Mouse (Mus musculus) stomach, embryonic 15.5 days (tissue): Measurements from ENCODE around the gene Jmjd8. TPM values are rescaled to one million over a fixed set of nuclear protein-coding genes. Genes with fewer than 3 reads are reported as not detected.
A peak's percentile ranks its signal among the peaks of the same experiment; 100 is the strongest.

Experiments
- ATAC-seq: fragments of 200-750 bp; cut with Nextera tagmentation; 2 replicates; pipeline ENCODE4 v1.8.0; 2017; ENCODE audit warnings: low read depth, moderate number of reproducible peaks, moderate TSS enrichment; ENCODE audit not compliant: insufficient read depth, low FRiP score
- H3K27ac ChIP-seq: fragments of 300-500 bp; sonication (generic); 2 replicates; pipeline ENCODE4 v1.5.1; 2015; ENCODE audit warnings: mild to moderate bottlenecking, inconsistent platforms
- H3K27me3 ChIP-seq: fragments of 300-500 bp; sonication (generic); replicated peaks from 2 replicates; pipeline ENCODE4 v1.6.1; 2015; ENCODE audit warnings: inconsistent platforms
- H3K36me3 ChIP-seq: fragments of 300-500 bp; sonication (generic); 2 replicates; pipeline ENCODE4 v1.6.1; 2015; ENCODE audit warnings: inconsistent platforms
- H3K4me1 ChIP-seq: fragments of 300-500 bp; sonication (generic); 2 replicates; pipeline ENCODE4 v1.6.1; 2015; ENCODE audit warnings: inconsistent platforms
- H3K4me2 ChIP-seq: fragments of 300-500 bp; sonication (generic); 2 replicates; pipeline ENCODE4 v1.6.1; 2015; ENCODE audit warnings: mild to moderate bottlenecking, inconsistent platforms
- H3K4me3 ChIP-seq: fragments of 300-500 bp; sonication (generic); replicated peaks from 2 replicates; pipeline ENCODE4 v1.5.1; 2015; ENCODE audit warnings: inconsistent platforms
- H3K9ac ChIP-seq: fragments of 300-500 bp; sonication (generic); 2 replicates; pipeline ENCODE4 v1.6.1; 2015; ENCODE audit warnings: inconsistent platforms
- H3K9me3 ChIP-seq: fragments of 300-500 bp; sonication (generic); 2 replicates; pipeline ENCODE4 v1.6.1; 2016; ENCODE audit warnings: inconsistent platforms
- WGBS: fragments of 180-500 bp; shearing (Covaris S2); methylation state at CpG from one replicate; pipeline ENCODE4 v1.1.7; 2015; 5-methylcytosine and 5-hydroxymethylcytosine counted together
- polyA plus RNA-seq: library from polyadenylated mRNA; unstranded; fragments of >200 nt; fragmentation: Nextera tagmentation; extraction: Ambion mirVana; gene quantifications from 2 replicates; pipeline ENCODE4 v1.2.1, GENCODE M21; 2015

The Jmjd8 gene
- polyA plus RNA-seq, 1 experiment from 2014 or later, result 50.5 TPM

DNA sequence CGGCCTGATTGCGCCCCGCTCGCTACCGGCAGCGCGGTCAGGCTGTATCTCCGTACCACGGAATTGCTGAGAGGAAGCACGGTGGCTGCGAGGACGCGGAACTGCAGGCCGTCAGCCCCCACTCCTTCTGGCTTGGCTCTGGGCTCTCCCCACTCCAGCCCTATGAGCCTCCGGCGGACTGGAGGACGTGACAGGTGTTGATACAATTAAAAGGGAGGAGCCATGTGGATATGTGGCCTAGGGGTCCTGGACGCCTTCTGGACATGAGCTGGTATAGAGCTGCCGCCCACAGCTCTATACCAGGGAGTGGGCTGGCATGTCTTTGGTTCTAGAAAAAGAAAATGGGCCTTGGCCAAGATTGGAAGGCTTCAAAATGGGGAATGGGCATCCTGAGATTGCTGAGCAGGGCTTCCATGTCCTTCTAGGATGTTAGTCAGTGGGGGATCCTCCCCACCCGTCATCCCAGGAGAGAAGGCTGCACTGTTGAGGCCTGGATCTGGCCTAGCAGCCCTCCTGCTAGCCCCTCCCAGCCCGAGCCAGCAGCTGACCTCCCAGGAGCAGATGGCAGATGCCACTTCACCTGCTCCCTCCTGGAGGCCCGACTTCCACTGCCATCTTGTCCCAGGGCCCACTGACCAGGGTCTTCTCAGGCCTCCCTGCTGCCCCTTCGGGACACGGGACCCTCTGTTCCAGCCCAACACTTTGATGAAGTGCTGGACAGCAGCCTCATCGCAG lies 18.9 kb upstream of the Jmjd8 start:
- H3K9me3 ChIP-seq, result no peaks in the 10 kb centered on the region
- peak overlapping the region; percentile 66 for H3K4me3 ChIP-seq
- H3K36me3 ChIP-seq, result no peaks in the 10 kb centered on the region
- peak overlapping the region; percentile 16; the same call in 1 of the 2 replicates for H3K9ac ChIP-seq
- peaks cover 9% of the 10 kb centered on the region; the same call in 1 of the 2 replicates for H3K4me1 ChIP-seq
- peaks cover 48% of the 10 kb centered on the region for H3K27me3 ChIP-seq
- H3K4me2 ChIP-seq, result peak overlapping the region; percentile 98
- no peak overlapping the region for H3K27ac ChIP-seq
- 10% methylated on average over 25 of the region's 25 CpGs for WGBS
- no peak for ATAC-seq

- no peak for ATAC-seq
- 71% methylated on average over 4 of the region's 4 CpGs for whole genome bisulfite sequencing
- H3K27me3 ChIP-seq, result peaks cover 45% of the 10 kb centered on the region
These were observed 17.8 kb upstream of the Jmjd8 start for GRCm38 (mm10) chr17:25810890-25811289.

DNA sequence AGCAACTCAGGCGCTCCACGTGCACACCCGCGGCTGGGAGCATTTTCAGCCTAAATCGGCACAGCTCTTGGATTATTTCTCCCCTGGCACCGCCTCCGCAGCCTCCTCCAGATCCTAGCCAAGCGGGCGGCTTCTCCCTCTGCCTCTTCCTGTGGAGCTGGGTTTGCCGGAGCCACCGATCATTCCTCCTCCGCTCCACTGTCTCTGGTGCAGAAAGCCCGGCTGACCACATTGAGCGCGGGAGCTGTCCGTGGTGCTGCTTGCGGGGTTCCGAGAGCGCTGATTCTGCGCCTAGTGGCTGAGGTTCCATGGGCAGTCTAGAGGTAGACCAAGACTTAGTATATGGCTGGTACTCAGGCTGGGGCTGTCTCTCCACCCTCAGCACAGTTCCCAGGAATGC lies 15.2 kb upstream of the Jmjd8 start:
- ATAC-seq, result peak; percentile 42

More at GRCm38 (mm10) chr17:25810890-25811289, 17.8 kb upstream of the Jmjd8 start:
- no peak overlapping the region for H3K4me2 ChIP-seq
- no peak overlapping the region for H3K4me3 ChIP-seq
- H3K27ac ChIP-seq, result no peak overlapping the region
- H3K9me3 ChIP-seq, result no peaks in the 10 kb centered on the region
- no peaks in the 10 kb centered on the region for H3K36me3 ChIP-seq
- no peak overlapping the region for H3K9ac ChIP-seq
- peaks cover 9% of the 10 kb centered on the region; the same call in 1 of the 2 replicates for H3K4me1 ChIP-seq

DNA sequence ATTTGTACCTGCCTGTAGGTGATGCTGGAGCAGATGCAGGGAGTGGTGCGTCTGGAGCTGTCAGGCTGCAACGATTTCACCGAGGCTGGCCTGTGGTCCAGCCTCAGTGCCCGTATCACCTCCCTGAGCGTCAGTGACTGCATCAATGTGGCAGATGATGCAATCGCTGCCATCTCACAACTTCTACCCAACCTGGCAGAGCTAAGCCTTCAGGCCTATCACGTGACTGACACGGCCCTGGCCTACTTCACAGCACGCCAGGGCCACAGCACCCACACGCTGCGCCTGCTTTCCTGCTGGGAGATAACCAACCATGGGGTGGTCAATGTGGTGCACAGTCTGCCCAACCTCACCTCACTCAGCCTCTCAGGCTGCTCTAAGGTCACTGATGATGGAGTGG lies 11.0 kb upstream of the Jmjd8 start:
- WGBS, result 81% methylated on average over 11 of the region's 11 CpGs
- Histone ChIP-seq H3K9ac (no peak overlapping the region), H3K9me3 (no peaks in the 10 kb centered on the region), H3K27me3 (peaks cover 44% of the 10 kb centered on the region), H3K27ac (no peak overlapping the region), H3K4me2 (no peak overlapping the region), H3K36me3 (no peaks in the 10 kb centered on the region), H3K4me3 (no peak overlapping the region), H3K4me1 (peaks cover 11% of the 10 kb centered on the region; the same call in 1 of the 2 replicates)
- no peak for ATAC-seq

More for the DNA sequence above, 15.2 kb upstream of the Jmjd8 start:
- no peak overlapping the region for H3K27ac ChIP-seq
- H3K4me2 ChIP-seq, result peak overlapping the region; percentile 30
- no peaks in the 10 kb centered on the region for H3K36me3 ChIP-seq
- H3K27me3 ChIP-seq, result peaks cover 48% of the 10 kb centered on the region
- no peak overlapping the region for H3K4me3 ChIP-seq
- peaks cover 9% of the 10 kb centered on the region; the same call in 1 of the 2 replicates for H3K4me1 ChIP-seq
- no peak overlapping the region for H3K9ac ChIP-seq
- H3K9me3 ChIP-seq, result no peaks in the 10 kb centered on the region
- WGBS, result 2% methylated on average over 20 of the region's 20 CpGs

DNA sequence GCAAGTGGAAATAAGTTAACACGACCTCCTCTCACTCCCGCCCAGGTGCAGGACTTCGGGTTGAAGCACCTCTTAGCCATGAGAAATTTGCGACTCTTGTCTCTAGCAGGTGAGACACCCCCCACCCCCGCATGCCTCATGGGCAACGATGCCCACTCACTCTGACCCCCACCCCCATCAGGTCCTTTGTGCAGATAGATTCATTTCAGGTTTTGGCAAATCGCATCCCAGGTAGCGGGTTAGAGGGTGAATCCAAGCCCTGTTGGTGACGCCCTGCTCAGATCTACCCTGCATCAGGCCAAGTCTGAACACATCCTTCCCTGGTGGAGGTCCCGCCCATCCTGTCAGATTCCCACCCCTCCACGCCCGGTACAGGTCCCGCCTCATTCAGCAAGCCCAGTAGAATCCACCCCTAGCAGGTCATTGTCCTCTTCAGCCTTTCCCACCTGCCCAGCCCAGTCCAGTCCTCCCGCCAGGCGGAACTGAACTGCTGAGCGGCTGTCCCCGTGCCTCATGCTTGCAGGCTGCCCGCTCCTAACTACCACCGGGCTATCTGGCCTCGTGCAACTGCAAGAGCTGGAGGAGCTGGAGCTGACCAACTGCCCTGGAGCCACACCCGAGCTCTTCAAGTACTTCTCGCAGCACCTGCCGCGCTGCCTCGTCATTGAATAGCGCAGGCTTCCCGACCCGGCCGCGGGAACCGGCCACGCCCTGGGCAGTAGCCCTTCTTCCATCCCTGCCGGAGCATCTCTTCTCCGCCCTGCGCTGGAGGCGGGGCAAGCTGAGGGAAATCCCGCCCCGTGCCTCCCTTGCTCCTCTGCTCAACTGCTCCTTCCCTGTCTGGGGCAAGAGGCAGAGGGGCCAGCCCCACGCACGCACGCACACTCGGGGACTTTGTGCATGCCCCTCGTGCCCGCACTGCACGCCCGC lies 9.6 kb upstream of the Jmjd8 start:
- Histone ChIP-seq H3K4me1 (peaks cover 8% of the 10 kb centered on the region), H3K9me3 (no peaks in the 10 kb centered on the region), H3K27ac (no peak overlapping the region), H3K9ac (no peak overlapping the region), H3K4me3 (peak overlapping the region; percentile 17; the same call in 1 of the 2 replicates), H3K4me2 (peak overlapping the region; percentile 46), H3K27me3 (peaks cover 37% of the 10 kb centered on the region), H3K36me3 (no peaks in the 10 kb centered on the region)
- ATAC-seq, result peak; percentile 24; the same call in 1 of the 2 replicates
- 7% methylated on average over 46 of the region's 46 CpGs for WGBS

DNA sequence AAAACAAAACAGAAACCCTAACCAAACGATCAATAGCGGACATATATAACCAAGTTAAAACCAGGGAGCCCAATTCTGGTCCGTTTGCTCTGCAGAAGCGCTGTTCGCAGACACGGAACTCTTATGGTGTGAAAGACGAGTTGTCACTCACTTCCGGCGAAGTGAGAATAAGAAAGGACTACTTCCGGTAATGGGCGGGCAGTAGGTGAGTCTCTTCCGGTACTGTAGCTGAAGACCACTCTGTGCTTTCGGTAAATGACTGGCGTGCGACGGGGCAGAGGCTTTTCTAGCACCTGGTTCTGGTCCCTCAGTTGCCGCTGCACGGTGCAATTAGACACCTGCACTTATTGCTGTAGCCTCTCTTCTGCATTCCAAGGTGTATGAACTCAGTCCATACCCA lies 5.2 kb upstream of the Jmjd8 start, which contains the start of gene Wdr24:
Gene Wdr24, plus strand, starts transcription at position 176 of the 400 bp plus-strand sequence.
- H3K9ac ChIP-seq, result peak within 1 kb of the TSS; percentile 25; the same call in 1 of the 2 replicates
- H3K9me3 ChIP-seq, result no peaks in the 10 kb centered on the region
- H3K27ac ChIP-seq, result no peak within 1 kb of the TSS
- H3K4me3 ChIP-seq, result peak within 1 kb of the TSS; percentile 60
- peaks cover 26% of the 10 kb centered on the region for H3K27me3 ChIP-seq
- ATAC-seq, result peak; percentile 65
- WGBS, result under 1% methylated on average over 18 of the region's 18 CpGs
- peaks cover 33% of the 10 kb centered on the region for H3K4me1 ChIP-seq
- H3K36me3 ChIP-seq, result peaks cover 6% of the 10 kb centered on the region; the same call in 1 of the 2 replicates
- H3K4me2 ChIP-seq, result peak within 1 kb of the TSS; percentile 71

GRCm38 (mm10) chr17:25824362-25825142 lies 4.1 kb upstream of the Jmjd8 start:
- Histone ChIP-seq H3K9ac (no peak overlapping the region), H3K4me2 (peak overlapping the region; percentile 71), H3K27me3 (peaks cover 15% of the 10 kb centered on the region), H3K36me3 (peaks cover 6% of the 10 kb centered on the region; the same call in 1 of the 2 replicates), H3K27ac (no peak overlapping the region), H3K4me3 (peak overlapping the region; percentile 60), H3K9me3 (no peaks in the 10 kb centered on the region), H3K4me1 (peaks cover 33% of the 10 kb centered on the region)
- no peak for ATAC-seq
- 68% methylated on average over 16 of the region's 17 CpGs for WGBS

GRCm38 (mm10) chr17:25825311-25825710 lies 3.4 kb upstream of the Jmjd8 start:
- Histone ChIP-seq H3K36me3 (peaks cover 6% of the 10 kb centered on the region; the same call in 1 of the 2 replicates), H3K4me1 (peaks cover 41% of the 10 kb centered on the region), H3K4me2 (no peak overlapping the region), H3K27ac (no peak overlapping the region), H3K27me3 (peaks cover 8% of the 10 kb centered on the region), H3K9me3 (no peaks in the 10 kb centered on the region), H3K4me3 (no peak overlapping the region), H3K9ac (no peak overlapping the region)
- 87% methylated on average over 6 of the region's 6 CpGs for whole genome bisulfite sequencing
- ATAC-seq, result no peak

DNA sequence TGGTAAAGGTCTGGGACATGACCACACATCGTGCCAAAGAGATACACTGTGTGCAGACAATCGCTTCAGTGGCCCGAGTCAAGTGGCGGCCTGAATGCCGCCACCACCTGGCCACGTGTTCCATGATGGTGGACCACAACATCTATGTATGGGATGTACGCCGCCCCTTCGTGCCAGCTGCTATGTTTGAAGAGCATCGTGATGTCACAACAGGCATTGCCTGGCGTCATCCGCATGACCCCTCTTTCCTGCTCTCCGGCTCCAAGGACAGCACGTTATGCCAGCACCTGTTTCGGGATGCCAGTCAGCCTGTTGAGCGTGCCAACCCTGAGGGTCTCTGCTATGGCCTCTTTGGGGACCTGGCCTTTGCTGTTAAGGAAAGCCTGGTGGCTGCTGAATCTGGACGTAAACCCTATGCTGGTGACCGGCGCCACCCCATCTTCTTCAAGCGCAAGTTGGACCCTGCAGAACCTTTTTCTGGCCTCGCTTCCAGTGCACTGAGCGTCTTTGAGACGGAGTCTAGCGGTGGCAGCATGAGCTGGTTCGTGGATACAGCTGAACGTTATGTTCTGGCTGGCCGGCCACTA lies 2.6 kb upstream of the Jmjd8 start:
- H3K9ac ChIP-seq, result no peak overlapping the region
- peaks cover 48% of the 10 kb centered on the region for H3K4me1 ChIP-seq
- peaks cover 14% of the 10 kb centered on the region for H3K36me3 ChIP-seq
- 0 out of 2 replicates have a peak, but pooled peaks cover 4% of the 10 kb centered on the region for H3K27me3 ChIP-seq
- H3K27ac ChIP-seq, result no peak overlapping the region
- 94% methylated on average over 27 of the region's 27 CpGs for WGBS
- ATAC-seq, result no peak
- H3K9me3 ChIP-seq, result no peaks in the 10 kb centered on the region
- no peak overlapping the region for H3K4me3 ChIP-seq
- H3K4me2 ChIP-seq, result no peak overlapping the region

DNA sequence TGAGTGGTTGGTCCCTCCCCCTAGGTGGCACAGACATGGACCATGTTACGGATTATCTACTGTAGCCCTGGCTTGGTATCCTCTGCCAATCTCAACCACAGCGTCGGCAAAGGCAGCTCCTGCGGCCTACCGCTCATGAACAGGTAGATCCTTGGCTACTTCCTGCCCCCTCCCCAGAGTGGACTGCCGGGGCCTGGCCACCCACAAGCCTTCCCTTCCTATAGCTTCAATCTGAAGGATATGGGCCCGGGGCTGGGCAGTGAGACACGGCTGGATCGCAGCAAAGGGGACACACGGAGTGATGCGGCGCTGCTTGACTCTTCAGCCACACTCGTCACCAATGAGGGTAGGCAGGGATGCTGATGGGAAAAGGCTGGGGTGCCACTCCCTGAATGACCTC lies 1.7 kb upstream of the Jmjd8 start:
- 93% methylated on average over 13 of the region's 13 CpGs for WGBS
- no peak overlapping the region for H3K9ac ChIP-seq
- no peak overlapping the region for H3K27ac ChIP-seq
- no peak overlapping the region for H3K4me2 ChIP-seq
- H3K4me3 ChIP-seq, result no peak overlapping the region
- H3K27me3 ChIP-seq, result 0 out of 2 replicates have a peak, but pooled peaks cover 4% of the 10 kb centered on the region
- peaks cover 57% of the 10 kb centered on the region for H3K4me1 ChIP-seq
- no peak for ATAC-seq
- peaks cover 19% of the 10 kb centered on the region for H3K36me3 ChIP-seq
- H3K9me3 ChIP-seq, result no peaks in the 10 kb centered on the region
